Mouse (Mus musculus): ENCODE measurements around the gene Cttn. TPM values are rescaled to one million over a fixed set of nuclear protein-coding genes. Genes with fewer than 3 reads are reported as not detected.

Gene Cttn
- polyA plus RNA-seq, 1 experiment from 2014 or later, result 195 TPM

DNA sequence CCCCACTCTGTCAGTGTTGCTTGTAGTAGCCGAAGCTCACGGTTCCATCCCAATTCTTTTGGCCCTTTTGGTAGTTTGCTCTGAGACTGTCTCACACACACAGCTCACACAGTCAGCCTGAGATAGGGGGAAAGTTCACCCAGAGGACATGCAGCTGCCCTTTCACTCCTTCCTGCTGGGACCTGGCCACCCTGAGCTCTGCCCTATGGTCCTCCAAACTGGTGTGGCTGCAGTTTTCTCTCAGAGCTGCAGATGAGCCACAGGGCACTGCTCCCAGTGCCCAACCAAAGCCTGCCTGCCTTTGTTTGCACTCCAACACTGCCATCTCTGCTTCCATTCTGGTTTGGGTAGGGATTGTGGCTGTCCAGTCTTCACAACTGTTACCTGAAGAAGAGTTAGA is 81.1 kb downstream of the Cttn start:
- H3K9me3 ChIP-seq (replicated peaks; ENCODE audit: control insufficient read depth, low read length, poor library complexity, severe bottlenecking), result no peaks in the 10 kb centered on the region
- H3K4me3 ChIP-seq (ENCODE audit: low read depth, low read length), result no peak overlapping the region
- H3K27me3 ChIP-seq (ENCODE audit: control insufficient read depth, insufficient read depth, low read depth, low read length), result no peaks in the 10 kb centered on the region
- 90% methylated on average over 2 of the region's 2 CpGs for WGBS
- no peak for ATAC-seq
- H3K27ac ChIP-seq (ENCODE audit: low read length), result no peak overlapping the region
- no peak overlapping the region for H3K4me2 ChIP-seq (ENCODE audit: low read length)
- no peak overlapping the region for H3K9ac ChIP-seq (ENCODE audit: low read depth, low read length)
- no peaks in the 10 kb centered on the region for H3K4me1 ChIP-seq (ENCODE audit: control insufficient read depth, insufficient read depth, low read length)
- H3K36me3 ChIP-seq (ENCODE audit: control insufficient read depth, insufficient read depth, low read length), result no peaks in the 10 kb centered on the region

DNA sequence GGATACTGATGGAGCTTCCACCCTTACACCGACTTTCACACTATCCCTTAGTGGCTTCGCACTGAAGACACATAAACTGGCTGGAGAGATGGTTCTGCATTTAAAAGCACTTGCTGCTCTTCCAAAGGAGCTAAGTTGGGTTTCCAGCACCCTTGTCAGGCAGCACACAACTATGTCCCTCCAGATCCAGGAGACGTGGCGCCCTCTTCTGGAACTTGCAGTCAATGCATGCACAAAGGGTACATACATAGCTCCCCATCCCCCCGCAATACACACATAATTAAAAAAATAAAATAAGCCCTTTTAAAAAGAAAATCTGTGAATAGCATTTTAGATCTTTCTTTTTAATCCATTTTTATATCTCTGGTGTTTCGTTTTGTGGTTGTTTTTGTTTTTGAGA is 83.3 kb downstream of the Cttn start:
- Histone ChIP-seq H3K9ac (ENCODE audit: low read depth, low read length) (no peak overlapping the region), H3K4me3 (ENCODE audit: low read depth, low read length) (no peak overlapping the region), H3K9me3 (replicated peaks; ENCODE audit: control insufficient read depth, low read length, poor library complexity, severe bottlenecking) (no peaks in the 10 kb centered on the region), H3K27ac (ENCODE audit: low read length) (no peak overlapping the region), H3K4me1 (ENCODE audit: control insufficient read depth, insufficient read depth, low read length) (no peaks in the 10 kb centered on the region), H3K27me3 (ENCODE audit: control insufficient read depth, insufficient read depth, low read depth, low read length) (no peaks in the 10 kb centered on the region), H3K36me3 (ENCODE audit: control insufficient read depth, insufficient read depth, low read length) (no peaks in the 10 kb centered on the region), H3K4me2 (ENCODE audit: low read length) (no peak overlapping the region)
- no peak for ATAC-seq
- WGBS, result 92% methylated on average over 6 of the region's 6 CpGs

Other genes with a start within 250 kb of the Cttn start
- gene Ppfia1, start 82.7 kb upstream of the Cttn start, polyA plus RNA-seq (2015; fragmentation: Nextera tagmentation; extraction: Ambion mirVana), result 20.8 and 24.8 TPM in 2 replicates
- 4.0 and 4.5 TPM in 2 replicates for gene Fadd, start 111.5 kb upstream of the Cttn start, polyA plus RNA-seq (2015; fragmentation: Nextera tagmentation; extraction: Ambion mirVana)

Data from midbrain, embryonic 16.5 days (tissue).